Mouse (Mus musculus) thymus, adult 2 months (tissue): ENCODE measurements around the gene Atp11b.

ENCODE experiments used
- CTCF ChIP-seq: fragments of 200-500 bp; IDR thresholded peaks from 2 replicates; pipeline ENCODE4 v1.5.1; 2012; ENCODE audit warnings: mild to moderate bottlenecking, control low read depth, low read length, moderate library complexity, borderline replicate concordance; ENCODE audit not compliant: control insufficient read depth, poor library complexity, insufficient read depth; ENCODE audit errors: extremely low read depth
- POLR2A ChIP-seq: fragments of 200-500 bp; IDR thresholded peaks from 2 replicates; pipeline ENCODE4 v1.6.1; 2012; ENCODE audit warnings: mild to moderate bottlenecking, low read length, control low read depth, moderate library complexity; ENCODE audit not compliant: control insufficient read depth, poor library complexity, insufficient read depth; ENCODE audit errors: extremely low read depth

- TF ChIP-seq CTCF (no peak), POLR2A (no peak)
These were observed 137.2 kb downstream of the Atp11b start for GRCm38 (mm10) chr3:35891123-35891522.
